Mouse (Mus musculus) spleen, postnatal 36 days (tissue): ENCODE data around the gene Agbl4.
A peak's percentile ranks its signal among the peaks of the same experiment; 100 is the strongest.

Source experiments
- DNase-seq, 2 experiments: peaks; one replicate each; pipeline ENCODE4 v3.0.0; 2022; ENCODE audit warnings: low spot score in 2 of 2, mixed read lengths in 1 of 2

Agbl4 gene

GRCm38 (mm10) chr4:110397618-110398045, at the start of gene Agbl4:
Agbl4 (plus strand) TSS chr4:110397661.
- peak in 1 of 2 experiments; percentile 1 for DNase-seq

- DNase-seq, result no peak
Measured at GRCm38 (mm10) chr4:110350856-110351177, 46.6 kb upstream of the Agbl4 start.

DNA sequence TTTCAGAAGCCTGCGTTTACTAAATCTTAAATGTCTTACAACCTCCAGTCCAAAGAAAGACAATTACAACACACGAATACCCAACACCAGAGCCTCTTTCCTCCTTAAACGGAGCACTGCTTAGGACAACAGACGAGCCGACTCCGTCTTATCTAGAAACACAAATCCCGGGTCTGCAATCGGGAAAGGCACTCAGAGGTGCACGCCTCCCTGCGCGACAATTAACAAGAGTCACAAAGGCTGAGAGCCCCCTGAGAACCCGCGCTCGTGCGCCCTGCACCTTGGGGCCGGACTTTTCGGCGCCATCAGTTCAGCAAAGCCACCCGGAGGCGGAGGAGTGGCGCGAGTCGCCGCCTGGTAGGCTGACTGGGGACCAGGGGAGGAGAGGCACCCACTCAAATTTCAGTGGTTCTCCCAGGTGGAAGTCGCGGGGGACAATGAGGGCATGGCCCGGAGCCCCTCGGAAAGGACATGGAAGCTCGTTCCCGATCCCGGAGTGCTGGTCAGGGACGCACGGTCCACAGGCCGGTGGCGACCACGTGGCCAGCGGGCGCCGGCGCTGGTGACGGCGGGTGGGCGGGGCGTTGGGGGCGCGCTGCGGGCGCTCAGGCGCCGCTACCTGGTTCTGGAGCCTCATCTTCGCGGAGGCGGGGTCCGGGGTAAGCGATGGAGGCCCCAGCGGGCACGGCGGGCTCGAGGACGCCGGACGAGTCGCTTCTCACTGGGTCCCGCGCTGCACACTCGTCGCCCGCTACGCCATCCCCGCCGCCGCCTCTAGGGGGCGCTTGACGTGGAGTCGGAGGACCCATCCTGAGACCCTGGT, 46.1 kb upstream of the Agbl4 start, which contains the start of gene Elavl4:
Elavl4 (minus strand) TSS at position 732 of the 823 bp plus-strand sequence.
- peak in 1 of 2 experiments; percentile 1 for DNase-seq

DNA sequence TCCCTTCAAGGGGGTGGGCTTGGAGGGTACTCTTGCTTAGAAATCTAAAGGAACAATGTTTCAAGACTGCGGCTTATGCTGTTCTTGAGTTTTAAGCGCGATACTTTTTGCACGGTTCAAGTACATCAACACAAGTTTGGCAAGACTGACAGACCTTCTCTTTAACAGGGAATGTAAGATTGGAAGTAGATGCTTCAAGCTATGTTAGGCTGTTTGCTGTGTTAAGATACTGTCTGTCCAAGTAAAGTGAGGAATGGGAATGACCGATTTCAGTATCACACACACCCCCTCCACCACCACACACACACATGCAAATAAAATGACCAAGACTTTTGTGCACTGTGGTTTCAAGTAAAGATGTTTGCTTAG, 45.5 kb upstream of the Agbl4 start:
- DNase-seq, result no peak

DNA sequence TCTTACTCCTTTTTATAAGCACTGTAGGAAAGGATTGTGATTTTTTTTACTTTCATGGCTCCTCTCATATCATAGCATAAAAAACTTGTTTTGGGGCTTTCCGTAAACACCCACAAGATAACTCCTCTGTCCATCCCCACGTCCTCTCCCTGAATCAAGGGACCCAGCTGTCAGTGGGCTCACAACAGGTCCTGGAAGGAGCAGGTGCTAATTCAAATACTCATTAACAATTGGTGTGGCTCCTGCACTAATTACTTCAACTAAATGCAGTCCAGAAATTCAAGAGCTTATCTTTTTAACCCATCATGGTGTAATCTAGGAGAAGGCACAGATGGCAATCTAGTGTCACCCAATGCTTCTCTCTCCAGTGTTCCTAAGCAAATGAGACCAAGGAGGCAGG, 36.9 kb upstream of the Agbl4 start:
- DNase-seq, result no peak

- no peak for DNase-seq
Measured at GRCm38 (mm10) chr4:110396221-110396620, 1.2 kb upstream of the Agbl4 start.

GRCm38 (mm10) chr4:110420306-110420705, 22.8 kb downstream of the Agbl4 start:
- DNase-seq, result no peak

DNA sequence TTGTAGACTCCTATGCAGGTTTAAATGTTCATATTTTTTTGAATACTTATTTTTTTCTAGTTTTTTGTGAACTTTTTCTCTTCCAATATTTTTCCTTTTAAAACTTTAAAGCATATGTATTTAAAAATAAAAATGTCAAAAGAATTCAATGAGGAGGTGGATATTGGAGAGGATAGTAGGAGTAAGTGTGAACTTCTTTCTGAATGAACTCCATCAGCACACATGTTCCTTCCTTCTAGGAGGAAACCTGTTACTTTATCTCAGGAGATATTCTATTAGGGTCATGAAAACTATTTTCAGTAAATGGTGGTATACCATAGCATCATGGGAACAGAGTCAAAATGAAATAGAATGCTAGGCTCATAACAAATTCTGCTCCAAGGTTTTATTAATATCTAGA, 30.2 kb downstream of the Agbl4 start:
- no peak for DNase-seq

- no peak for DNase-seq
Measured at GRCm38 (mm10) chr4:110494371-110494770, 96.9 kb downstream of the Agbl4 start.

DNA sequence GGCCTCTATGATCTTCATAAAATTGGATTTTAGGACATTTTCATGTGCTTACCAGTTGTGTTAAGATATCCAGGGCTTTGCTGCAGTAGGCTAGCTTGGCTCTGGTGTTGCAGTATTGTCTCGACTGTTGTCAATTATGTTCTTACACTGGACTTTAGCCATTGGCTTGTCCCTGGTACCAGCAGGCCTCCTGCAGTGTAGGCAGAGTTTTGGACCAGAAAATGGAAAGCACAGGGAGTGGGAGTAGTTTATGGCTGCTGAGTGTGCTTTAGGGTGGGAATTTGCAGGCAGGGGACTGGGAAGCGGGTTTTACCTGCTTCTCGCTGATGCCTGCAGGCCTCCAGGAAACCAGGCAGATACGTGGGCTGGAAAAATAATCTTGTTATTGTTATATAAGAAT, 132.3 kb downstream of the Agbl4 start:
- DNase-seq, result no peak

DNA sequence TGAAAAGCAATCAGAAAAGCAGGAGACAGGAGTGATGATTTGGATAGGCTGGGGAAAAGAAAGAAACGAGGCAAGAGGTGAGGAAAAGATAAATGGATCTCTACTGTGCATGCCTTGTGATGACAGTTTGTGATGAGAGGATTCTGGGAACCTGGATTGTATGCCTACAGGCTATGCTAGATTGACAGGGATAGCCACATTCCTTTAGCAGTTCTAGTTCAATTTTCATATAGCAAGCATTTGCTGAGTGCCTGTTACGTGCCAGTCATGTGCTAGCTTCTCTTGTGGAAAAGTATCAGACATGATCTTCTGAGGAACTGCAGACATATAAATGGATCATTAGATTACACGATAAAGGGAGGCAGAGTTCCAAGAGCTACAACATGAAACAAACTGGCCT, 151.8 kb downstream of the Agbl4 start:
- no peak for DNase-seq

- DNase-seq, result no peak
Measured at GRCm38 (mm10) chr4:110597726-110598283, 200.3 kb downstream of the Agbl4 start.

DNA sequence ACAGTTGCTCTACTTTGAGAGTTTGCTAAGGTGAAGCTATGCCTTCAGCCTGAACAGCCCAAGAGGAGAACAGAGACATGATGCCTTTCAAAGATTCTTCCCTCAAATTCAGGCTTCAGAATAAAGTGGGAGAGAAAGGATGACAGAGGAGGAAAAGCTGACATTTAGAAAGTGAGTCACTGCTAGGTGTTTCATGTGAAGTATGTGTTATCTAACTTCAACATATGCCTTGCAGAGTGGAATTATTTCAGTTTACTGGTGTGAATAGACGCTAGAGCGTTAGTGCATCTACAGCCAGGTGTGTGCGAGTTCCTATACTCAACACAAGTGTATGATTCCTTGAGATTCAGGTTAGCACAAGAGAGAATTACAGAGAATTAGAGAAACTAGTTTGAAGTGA, 244.0 kb downstream of the Agbl4 start:
- DNase-seq, result no peak

- DNase-seq, result no peak
Measured at GRCm38 (mm10) chr4:110662940-110663339, 265.5 kb downstream of the Agbl4 start.

DNA sequence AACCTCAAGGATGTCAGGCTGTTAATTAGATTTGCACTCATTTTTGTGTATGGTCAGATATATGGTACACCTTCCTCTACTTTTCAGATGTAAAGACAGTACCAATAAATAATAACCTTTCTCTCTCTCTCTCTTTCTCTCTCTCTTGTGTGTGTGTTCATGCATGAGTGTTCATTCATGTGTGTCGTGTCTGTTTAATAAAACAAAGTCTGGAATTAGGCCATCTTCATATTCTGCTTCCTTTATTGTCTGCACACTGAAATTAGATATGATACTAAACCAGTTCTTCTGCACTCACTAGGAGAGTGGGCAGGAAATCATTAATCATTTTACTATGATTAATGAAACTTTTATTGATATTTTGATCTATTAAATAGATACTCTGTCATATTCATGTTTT, 276.7 kb downstream of the Agbl4 start:
- DNase-seq, result no peak

GRCm38 (mm10) chr4:110735141-110735540, 337.7 kb downstream of the Agbl4 start:
- DNase-seq, result no peak

GRCm38 (mm10) chr4:110757941-110758340, 360.5 kb downstream of the Agbl4 start:
- no peak for DNase-seq

DNA sequence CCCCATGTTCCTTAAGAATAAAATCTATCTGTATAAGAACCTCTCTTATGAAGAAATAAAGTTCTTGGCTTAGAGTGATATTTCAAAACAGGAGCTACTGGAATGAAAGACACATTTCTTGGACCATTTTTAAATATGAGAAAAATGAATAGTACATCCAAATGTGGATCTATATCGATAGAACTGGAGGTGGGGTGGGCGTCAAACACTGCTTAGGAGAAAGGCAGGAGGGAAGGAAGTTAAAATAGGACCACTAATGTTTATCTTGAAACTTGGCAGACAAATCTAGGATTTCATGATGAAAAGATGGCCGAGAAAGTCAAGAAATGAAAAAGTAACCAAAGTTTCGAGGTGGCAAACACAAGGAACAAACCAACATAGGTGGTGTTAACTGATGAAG, 391.1 kb downstream of the Agbl4 start:
- DNase-seq, result no peak

GRCm38 (mm10) chr4:110799902-110800301, 402.4 kb downstream of the Agbl4 start:
- no peak for DNase-seq

DNA sequence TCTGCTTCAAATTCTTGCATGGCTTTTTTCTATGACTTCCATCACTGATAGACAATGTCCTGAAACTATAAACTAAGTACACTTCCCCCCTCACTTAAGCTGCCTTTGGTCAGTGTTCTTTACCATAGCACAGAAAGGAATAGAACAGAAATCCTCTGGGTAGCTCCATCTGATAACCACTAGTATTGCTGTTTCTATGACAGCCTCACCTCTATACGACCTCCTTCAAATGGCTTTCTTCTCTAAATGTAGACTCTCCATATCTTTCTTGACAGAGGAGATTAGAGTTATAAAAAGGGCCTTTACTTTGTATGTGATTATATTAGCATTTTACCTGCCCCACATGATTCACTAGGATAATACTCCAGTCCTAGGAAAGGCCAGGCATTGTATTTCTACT, 413.5 kb downstream of the Agbl4 start:
- no peak for DNase-seq

GRCm38 (mm10) chr4:110832776-110833175, 435.3 kb downstream of the Agbl4 start:
- no peak for DNase-seq

DNA sequence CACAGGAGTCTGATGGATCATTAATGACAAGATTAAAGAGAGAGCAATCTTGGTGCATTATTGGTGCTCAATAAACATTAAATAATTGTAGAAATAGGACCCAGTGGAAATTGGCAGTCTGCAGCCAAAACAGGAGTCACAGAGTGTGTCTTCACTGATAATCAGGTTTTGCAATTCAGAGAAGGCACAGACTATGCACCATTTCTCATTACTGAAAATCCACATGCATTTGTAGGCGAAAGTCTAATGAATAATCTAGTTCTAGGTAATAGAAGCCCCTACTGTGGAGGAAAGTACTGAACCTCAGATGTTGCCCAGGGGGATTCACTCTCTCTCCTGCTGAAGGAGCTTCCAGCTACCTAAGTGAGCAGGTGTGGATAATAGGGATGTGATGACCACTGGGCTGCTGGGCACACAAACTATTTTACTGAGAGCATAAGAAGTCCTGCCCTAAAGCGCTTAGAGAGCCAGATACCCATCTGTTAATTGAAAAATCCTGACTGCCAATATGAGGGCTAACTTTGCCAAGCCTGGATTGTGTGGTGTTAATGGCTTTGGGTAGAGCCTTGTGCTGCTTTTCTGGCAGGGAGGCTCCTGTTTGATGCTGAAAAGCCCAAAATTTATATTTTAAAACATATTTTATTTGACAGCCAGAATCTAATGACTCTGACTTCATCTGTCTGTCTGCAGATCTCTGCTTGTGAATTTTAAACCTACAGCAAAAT, 482.4 kb downstream of the Agbl4 start:
- no peak for DNase-seq

- DNase-seq, result peak; percentile 2 to 18
Measured at GRCm38 (mm10) chr4:110916061-110916460, 518.6 kb downstream of the Agbl4 start.
